Mouse (Mus musculus): ENCODE data around the gene Zfp663. TPM values are rescaled to one million over a fixed set of nuclear protein-coding genes. Genes with fewer than 3 reads are reported as not detected.

Gene Zfp663
- polyA plus RNA-seq (2017; shearing (Covaris generic)): not detected

GRCm38 (mm10) chr2:165368496-165368895, at the start of gene Zfp663:
Zfp663 (minus strand) TSS chr2:165368729.
- no peak for ATAC-seq

- ATAC-seq: no peak
Measured at GRCm38 (mm10) chr2:165417291-165417690, 48.8 kb upstream of the Zfp663 start.

GRCm38 (mm10) chr2:165415795-165416194, 47.3 kb upstream of the Zfp663 start:
- ATAC-seq: no peak

GRCm38 (mm10) chr2:165415141-165415721, 46.7 kb upstream of the Zfp663 start:
- ATAC-seq: no peak

- ATAC-seq: no peak
Measured at GRCm38 (mm10) chr2:165414321-165414720, 45.8 kb upstream of the Zfp663 start.

- no peak for ATAC-seq
Measured at GRCm38 (mm10) chr2:165413884-165414283, 45.4 kb upstream of the Zfp663 start.

- no peak for ATAC-seq
Measured at GRCm38 (mm10) chr2:165407700-165408301, 39.3 kb upstream of the Zfp663 start.

GRCm38 (mm10) chr2:165405351-165405750, 36.8 kb upstream of the Zfp663 start:
- no peak for ATAC-seq

- no peak for ATAC-seq
Measured at GRCm38 (mm10) chr2:165404951-165405350, 36.4 kb upstream of the Zfp663 start.

GRCm38 (mm10) chr2:165398164-165398785, 29.7 kb upstream of the Zfp663 start:
- no peak for ATAC-seq

- no peak for ATAC-seq
Measured at GRCm38 (mm10) chr2:165397502-165398163, 29.1 kb upstream of the Zfp663 start.

- no peak for ATAC-seq
Measured at GRCm38 (mm10) chr2:165396831-165397501, 28.4 kb upstream of the Zfp663 start.

- ATAC-seq: no peak
Measured at GRCm38 (mm10) chr2:165392156-165392555, 23.6 kb upstream of the Zfp663 start.

GRCm38 (mm10) chr2:165391561-165391960, 23.0 kb upstream of the Zfp663 start:
- ATAC-seq: no peak

- ATAC-seq: no peak
Measured at GRCm38 (mm10) chr2:165389299-165389952, 20.9 kb upstream of the Zfp663 start.

- no peak for ATAC-seq
Measured at GRCm38 (mm10) chr2:165387844-165388495, 19.4 kb upstream of the Zfp663 start, which contains the start of gene Zfp334. Zfp334 (minus strand) TSS chr2:165388259.

GRCm38 (mm10) chr2:165387370-165387769, 18.8 kb upstream of the Zfp663 start:
- no peak for ATAC-seq

GRCm38 (mm10) chr2:165380050-165380449, 11.5 kb upstream of the Zfp663 start:
- no peak for ATAC-seq

GRCm38 (mm10) chr2:165376001-165376400, 7.5 kb upstream of the Zfp663 start:
- no peak for ATAC-seq

- no peak for ATAC-seq
Measured at GRCm38 (mm10) chr2:165375478-165375877, 6.9 kb upstream of the Zfp663 start.

GRCm38 (mm10) chr2:165371066-165371465, 2.5 kb upstream of the Zfp663 start:
- no peak for ATAC-seq

- no peak for ATAC-seq
Measured at GRCm38 (mm10) chr2:165370348-165370747, 1.8 kb upstream of the Zfp663 start.

Measured in inflammation-experienced regulatory T-cells, adult 6 months (primary cell).